16 mouse cellular contexts compared by ENCODE assay signal in the genomic region with DNA sequence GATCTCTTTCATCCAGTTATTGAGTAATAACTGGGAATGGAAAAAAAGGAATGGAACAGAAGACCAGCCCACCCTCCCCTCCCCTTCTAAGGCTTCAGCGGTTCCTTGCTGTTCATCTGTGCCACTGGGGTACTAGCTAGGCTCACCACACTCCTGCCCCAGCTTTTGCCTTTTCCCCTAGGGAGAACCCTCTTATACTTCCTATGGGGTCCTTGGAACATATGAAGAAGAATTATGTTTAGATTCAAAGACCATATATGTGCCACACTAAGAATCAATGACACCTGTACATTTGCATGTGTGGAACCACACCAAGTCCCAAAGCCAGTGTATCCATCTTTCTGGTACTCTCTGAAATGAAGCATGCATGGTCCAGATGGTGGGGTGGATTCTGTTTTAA.
"Had no signal": no experiment of that assay in that cellular context is flagged by ENCODE, and none has a peak within 500 bp of the region (broad histone marks: within the 10 kb centered on the region; RNA-seq: fewer than 3 reads in every experiment).

No protein-coding gene starts in this region.

- H3K36me3 ChIP-seq: neural tube, embryonic 13.5 days; neural tube, embryonic 15.5 days; stomach, embryonic 15.5 days had no signal

- DNase-seq: retina, postnatal 1 day; right cerebral cortex, adult 18-20 months; right cerebral cortex, postnatal 14 days; right cerebral cortex, postnatal 25 days; right cerebral cortex, postnatal 4 days; spleen, adult 18-20 months; thymus, adult 18-20 months; thymus, adult 2 months; thymus, postnatal 14 days; thymus, postnatal 25 days; thymus, postnatal 36 days; thymus, postnatal 4 days had no signal

- H3K27me3 ChIP-seq: neural tube, embryonic 13.5 days; neural tube, embryonic 15.5 days; stomach, embryonic 15.5 days had no signal

- H3K9me3 ChIP-seq: neural tube, embryonic 13.5 days; stomach, embryonic 15.5 days had no signal

- H3K27ac ChIP-seq: neural tube, embryonic 13.5 days; neural tube, embryonic 15.5 days; stomach, embryonic 15.5 days; stomach, postnatal 0 days had no signal

- H3K4me2 ChIP-seq: neural tube, embryonic 13.5 days; neural tube, embryonic 15.5 days; stomach, embryonic 15.5 days had no signal

- H3K4me3 ChIP-seq: neural tube, embryonic 13.5 days; neural tube, embryonic 15.5 days; stomach, embryonic 15.5 days had no signal

- H3K9ac ChIP-seq: neural tube, embryonic 13.5 days; neural tube, embryonic 15.5 days; stomach, embryonic 15.5 days had no signal

- H3K4me1 ChIP-seq: neural tube, embryonic 13.5 days; neural tube, embryonic 15.5 days; stomach, embryonic 15.5 days had no signal
